Mouse (Mus musculus) right cerebral cortex, postnatal 36 days (tissue): ENCODE data around the gene Ubqlnl.

Source experiments
- DNase-seq, 2 experiments: peaks; one replicate each; pipeline ENCODE4 v3.0.0; 2022; ENCODE audit warnings: low spot score in 2 of 2, mixed read lengths in 1 of 2

Gene Ubqlnl

GRCm38 (mm10) chr7:104150456-104150855, at the start of gene Ubqlnl:
Ubqlnl (minus strand) TSS chr7:104150556.
- DNase-seq: no peak

- DNase-seq: no peak
Measured at GRCm38 (mm10) chr7:104199822-104200221, 49.5 kb upstream of the Ubqlnl start.

GRCm38 (mm10) chr7:104195885-104196284, 45.5 kb upstream of the Ubqlnl start, which contains the start of gene Olfr649:
Olfr649 (minus strand) TSS chr7:104195985.
- DNase-seq: no peak

GRCm38 (mm10) chr7:104191275-104191674, 40.9 kb upstream of the Ubqlnl start:
- DNase-seq: no peak

GRCm38 (mm10) chr7:104183292-104183691, 32.9 kb upstream of the Ubqlnl start, which contains the start of gene Olfr648:
Olfr648 (minus strand) TSS chr7:104183392.
- no peak for DNase-seq

- no peak for DNase-seq
Measured at GRCm38 (mm10) chr7:104179074-104179473, 28.7 kb upstream of the Ubqlnl start.

GRCm38 (mm10) chr7:104178422-104179054, 28.2 kb upstream of the Ubqlnl start:
- DNase-seq: no peak

- DNase-seq: no peak
Measured at GRCm38 (mm10) chr7:104175085-104175484, 24.7 kb upstream of the Ubqlnl start.

- no peak for DNase-seq
Measured at GRCm38 (mm10) chr7:104169634-104170204, 19.4 kb upstream of the Ubqlnl start.

GRCm38 (mm10) chr7:104167105-104167504, 16.7 kb upstream of the Ubqlnl start:
- DNase-seq: no peak

GRCm38 (mm10) chr7:104143179-104143578, 7.2 kb downstream of the Ubqlnl start, which contains the start of gene Ubqln3:
Ubqln3 (minus strand) TSS chr7:104143279.
- no peak for DNase-seq

GRCm38 (mm10) chr7:104137305-104137704, 13.1 kb downstream of the Ubqlnl start, which contains the start of gene Olfr643:
Olfr643 (minus strand) TSS chr7:104137405.
- no peak for DNase-seq

GRCm38 (mm10) chr7:104129726-104130125, 20.6 kb downstream of the Ubqlnl start, which contains the start of gene Ubqln5:
Ubqln5 (minus strand) TSS chr7:104129826.
- DNase-seq: no peak

- no peak for DNase-seq
Measured at GRCm38 (mm10) chr7:104104757-104104972, 45.7 kb downstream of the Ubqlnl start, which contains the start of gene Olfr646. Olfr646 (plus strand) TSS chr7:104104873.

GRCm38 (mm10) chr7:104103913-104104756, 46.2 kb downstream of the Ubqlnl start:
- DNase-seq: no peak
